Mouse (Mus musculus) kidney, adult 2 months (tissue): ENCODE measurements around the gene Bcl2l13.

Source experiments
- CTCF ChIP-seq: fragments of 200-500 bp; conservative IDR thresholded peaks from 2 replicates; pipeline ENCODE4 v1.5.1; 2011; ENCODE audit warnings: low read depth, mild to moderate bottlenecking, control low read depth, low read length, moderate library complexity, mixed read lengths; ENCODE audit not compliant: insufficient read depth, insufficient read length
- POLR2A ChIP-seq: fragments of 200-500 bp; IDR thresholded peaks from one replicate; pipeline ENCODE4 v1.6.1; 2011; ENCODE audit warnings: low read depth, low read length, control low read depth

DNA sequence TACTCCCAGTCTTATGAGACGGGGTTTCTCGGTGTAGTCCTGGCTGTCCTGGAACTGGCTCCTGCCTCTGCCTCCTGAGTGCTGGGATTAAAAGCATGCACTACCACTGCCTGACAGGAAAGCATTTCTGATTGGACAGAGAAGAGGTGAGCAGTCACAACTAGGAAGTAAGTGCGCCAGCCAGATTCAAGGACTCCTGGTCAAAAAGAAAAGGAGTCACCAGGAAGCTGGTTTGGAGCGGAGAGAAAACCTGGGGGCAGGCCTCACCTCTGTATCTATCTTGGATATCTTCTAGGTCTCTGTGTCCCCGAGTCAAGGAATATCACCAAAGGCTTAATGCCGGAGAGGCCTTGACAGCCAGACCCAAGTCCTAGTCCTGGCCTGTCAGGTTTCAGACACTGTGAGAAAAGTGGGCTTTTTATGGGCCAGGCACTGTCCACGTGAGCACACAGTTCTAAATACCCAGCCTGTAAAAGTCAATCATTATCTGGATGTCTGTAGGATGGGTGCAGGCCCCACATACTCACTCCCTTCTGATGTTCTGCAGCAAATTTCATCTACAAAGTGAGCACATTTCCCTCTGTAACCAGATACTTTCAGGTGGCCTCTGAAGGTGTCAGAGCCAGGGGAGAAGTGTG is 104.6 kb downstream of the Bcl2l13 start:
- TF ChIP-seq POLR2A (no peak), CTCF (no peak)
